Mouse (Mus musculus): ENCODE data around the gene Gm20388. TPM values are rescaled to one million over a fixed set of nuclear protein-coding genes. Genes with fewer than 3 reads are reported as not detected.

Gene Gm20388
- polyA plus RNA-seq, 1 experiment from 2014 or later, result 4.4 TPM

DNA sequence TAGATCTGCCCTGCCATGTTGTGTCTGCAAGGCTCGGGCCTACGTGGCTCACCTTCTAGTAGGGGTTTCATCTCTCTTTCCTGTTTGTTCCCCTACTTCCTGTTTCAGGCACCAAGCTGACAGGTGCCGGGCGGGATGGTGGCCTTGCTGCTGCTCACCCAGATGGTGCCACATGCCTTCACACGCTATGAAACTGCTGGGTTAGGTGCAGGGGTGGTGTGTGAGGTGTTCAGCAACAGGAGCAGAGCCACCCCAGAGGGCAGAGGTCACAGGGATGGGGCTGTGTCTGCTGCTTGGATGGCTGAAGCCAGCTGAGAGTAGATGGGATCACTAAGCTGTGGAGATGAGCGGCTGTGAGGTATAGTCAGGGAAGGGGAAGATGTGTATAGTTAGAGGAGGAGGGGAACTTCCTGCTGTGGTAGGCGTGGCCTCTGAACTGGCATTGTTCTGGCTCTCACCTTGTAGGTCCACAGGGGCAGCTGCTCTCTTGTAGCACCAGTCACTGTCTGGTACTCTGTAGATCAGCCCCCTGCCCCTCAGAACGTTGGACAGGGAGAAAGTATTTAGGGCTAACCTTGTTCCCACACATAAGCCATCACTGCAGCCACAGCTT, 4363.1 kb downstream of the Gm20388 start:
- peaks cover 6% of the 10 kb centered on the region; the same call in 1 of the 2 replicates for H3K36me3 ChIP-seq
- no peaks in the 10 kb centered on the region for H3K27me3 ChIP-seq
- no peaks in the 10 kb centered on the region for H3K9me3 ChIP-seq
- 68% methylated on average over 8 of the region's 8 CpGs for WGBS
- ATAC-seq, result no peak
- peak overlapping the region; percentile 45; the same call in 1 of the 2 replicates for H3K27ac ChIP-seq
- H3K4me3 ChIP-seq (replicated peaks), result no peak overlapping the region
- H3K9ac ChIP-seq (replicated peaks), result no peak overlapping the region
- no peak overlapping the region for H3K4me2 ChIP-seq (replicated peaks)
- peaks cover 61% of the 10 kb centered on the region for H3K4me1 ChIP-seq (replicated peaks)

DNA sequence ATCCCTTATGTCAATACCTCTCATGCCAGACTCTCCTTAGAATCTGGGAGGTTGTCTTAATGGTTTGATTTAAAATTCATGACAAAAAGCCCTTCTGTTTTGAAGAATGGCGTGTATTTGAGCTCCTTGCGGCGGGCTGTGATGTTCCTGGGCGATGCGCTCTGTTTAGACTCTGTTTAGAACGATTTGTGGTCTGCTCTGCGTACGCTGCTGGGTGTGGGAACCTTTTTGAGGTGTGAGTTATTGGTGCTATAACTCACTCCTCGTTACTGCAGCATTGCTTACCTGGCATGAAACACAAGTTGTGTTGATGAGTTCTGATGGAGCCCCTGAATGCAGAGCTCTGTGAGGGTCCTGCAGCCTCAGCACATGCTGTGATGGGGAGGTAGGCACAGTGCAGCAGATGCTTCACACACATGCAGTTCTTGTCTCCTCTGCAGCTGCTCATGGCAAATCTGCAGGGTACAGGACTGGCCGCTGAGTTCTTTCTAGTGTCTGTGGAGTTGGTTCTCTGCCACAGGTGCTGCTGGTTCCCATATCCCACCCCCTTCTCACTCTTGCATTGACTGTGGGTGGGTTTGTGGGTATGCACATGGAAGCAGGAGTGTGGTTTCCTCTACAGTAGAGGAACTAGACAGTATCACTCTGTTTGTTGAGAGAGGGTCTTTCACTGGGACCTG, 4363.9 kb downstream of the Gm20388 start:
- H3K4me1 ChIP-seq (replicated peaks), result peaks cover 67% of the 10 kb centered on the region
- peaks cover 6% of the 10 kb centered on the region; the same call in 1 of the 2 replicates for H3K36me3 ChIP-seq
- no peaks in the 10 kb centered on the region for H3K27me3 ChIP-seq
- H3K9ac ChIP-seq (replicated peaks), result no peak overlapping the region
- H3K4me2 ChIP-seq (replicated peaks), result no peak overlapping the region
- H3K4me3 ChIP-seq (replicated peaks), result no peak overlapping the region
- no peak for ATAC-seq
- H3K27ac ChIP-seq, result 0 out of 2 replicates have a peak overlapping the region, but pooled peaks have one; percentile 45
- H3K9me3 ChIP-seq, result no peaks in the 10 kb centered on the region
- 53% methylated on average over 10 of the region's 10 CpGs for WGBS

GRCm38 (mm10) chr8:124275377-124276071, 4364.9 kb downstream of the Gm20388 start:
- WGBS, result 93% methylated on average over 10 of the region's 10 CpGs
- Histone ChIP-seq H3K36me3 (peaks cover 6% of the 10 kb centered on the region; the same call in 1 of the 2 replicates), H3K4me3 (replicated peaks) (no peak overlapping the region), H3K27me3 (no peaks in the 10 kb centered on the region), H3K4me1 (replicated peaks) (peaks cover 60% of the 10 kb centered on the region), H3K4me2 (replicated peaks) (no peak overlapping the region), H3K27ac (no peak overlapping the region), H3K9ac (replicated peaks) (no peak overlapping the region), H3K9me3 (no peaks in the 10 kb centered on the region)
- ATAC-seq, result no peak

- WGBS, result 73% methylated on average over 24 of the region's 24 CpGs
- H3K36me3 ChIP-seq, result peaks cover 6% of the 10 kb centered on the region; the same call in 1 of the 2 replicates
- peaks cover 79% of the 10 kb centered on the region for H3K4me1 ChIP-seq (replicated peaks)
- ATAC-seq, result no peak
- H3K27me3 ChIP-seq, result no peaks in the 10 kb centered on the region
- H3K4me2 ChIP-seq (replicated peaks), result no peak overlapping the region
- H3K9me3 ChIP-seq, result no peaks in the 10 kb centered on the region
- no peak overlapping the region for H3K4me3 ChIP-seq (replicated peaks)
- H3K9ac ChIP-seq (replicated peaks), result no peak overlapping the region
- peak overlapping the region; percentile 52; the same call in 1 of the 2 replicates for H3K27ac ChIP-seq
Observed at GRCm38 (mm10) chr8:124277951-124278910, 4367.6 kb downstream of the Gm20388 start.

GRCm38 (mm10) chr8:124278956-124279689, 4368.5 kb downstream of the Gm20388 start:
- Histone ChIP-seq H3K9me3 (no peaks in the 10 kb centered on the region), H3K4me3 (replicated peaks) (no peak overlapping the region), H3K4me1 (replicated peaks) (peaks cover 79% of the 10 kb centered on the region), H3K27ac (no peak overlapping the region), H3K9ac (replicated peaks) (no peak overlapping the region), H3K27me3 (no peaks in the 10 kb centered on the region), H3K4me2 (replicated peaks) (no peak overlapping the region), H3K36me3 (peaks cover 6% of the 10 kb centered on the region; the same call in 1 of the 2 replicates)
- WGBS, result 92% methylated on average over 7 of the region's 7 CpGs
- ATAC-seq, result no peak

- Histone ChIP-seq H3K4me1 (replicated peaks) (peaks cover 79% of the 10 kb centered on the region), H3K27ac (no peak overlapping the region), H3K9ac (replicated peaks) (no peak overlapping the region), H3K9me3 (no peaks in the 10 kb centered on the region), H3K4me3 (replicated peaks) (no peak overlapping the region), H3K36me3 (peaks cover 6% of the 10 kb centered on the region; the same call in 1 of the 2 replicates), H3K27me3 (no peaks in the 10 kb centered on the region), H3K4me2 (replicated peaks) (no peak overlapping the region)
- WGBS, result 99% methylated on average over 5 of the region's 5 CpGs
- no peak for ATAC-seq
Observed at GRCm38 (mm10) chr8:124279690-124279985, 4369.0 kb downstream of the Gm20388 start.

DNA sequence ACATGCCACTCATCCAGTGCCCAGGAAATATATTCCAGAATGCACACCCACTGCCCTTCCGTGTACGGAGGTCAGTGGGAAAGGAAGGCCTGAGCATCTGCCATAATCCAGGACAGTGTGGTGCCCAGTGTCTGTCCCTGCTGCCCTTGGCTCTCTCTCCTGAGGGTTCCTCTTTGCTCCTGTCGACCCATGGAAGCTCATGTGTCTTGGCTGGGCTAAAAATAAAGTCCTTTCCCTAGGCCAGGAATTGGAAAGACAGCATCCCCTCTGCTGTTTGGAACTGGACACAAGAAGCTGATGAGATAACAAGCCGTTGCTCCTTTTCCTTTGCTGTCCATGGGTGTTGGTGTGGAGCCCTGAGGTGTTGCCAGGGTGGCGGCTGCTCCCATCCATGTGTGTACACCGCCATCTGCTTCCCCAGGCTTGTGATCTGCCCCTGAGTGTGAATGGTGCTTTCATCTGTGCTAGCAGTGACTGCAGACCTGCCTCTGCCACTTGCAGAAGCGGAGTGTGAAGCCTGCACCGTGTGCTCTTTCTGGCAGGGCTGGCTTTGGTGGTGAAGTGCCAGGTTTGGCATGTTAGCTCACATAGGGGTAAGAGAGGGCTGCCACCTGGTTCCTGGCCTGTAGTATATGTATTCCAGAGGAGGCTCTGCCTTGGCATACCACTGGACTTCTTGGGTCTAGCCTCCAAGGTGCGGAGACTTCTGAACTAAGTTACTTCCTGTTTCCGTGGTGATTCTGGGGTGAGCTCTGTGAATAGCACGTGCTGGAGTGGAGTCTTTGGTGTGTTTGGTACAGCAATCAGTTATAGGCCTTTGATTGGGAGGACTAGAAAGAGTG, 4371.3 kb downstream of the Gm20388 start:
- H3K4me1 ChIP-seq (replicated peaks), result peaks cover 92% of the 10 kb centered on the region
- no peak overlapping the region for H3K9ac ChIP-seq (replicated peaks)
- no peaks in the 10 kb centered on the region for H3K36me3 ChIP-seq
- H3K4me2 ChIP-seq (replicated peaks), result no peak overlapping the region
- H3K4me3 ChIP-seq (replicated peaks), result no peak overlapping the region
- ATAC-seq, result no peak
- no peaks in the 10 kb centered on the region for H3K9me3 ChIP-seq
- no peaks in the 10 kb centered on the region for H3K27me3 ChIP-seq
- 67% methylated on average over 11 of the region's 11 CpGs for WGBS
- H3K27ac ChIP-seq, result peak overlapping the region; percentile 91

DNA sequence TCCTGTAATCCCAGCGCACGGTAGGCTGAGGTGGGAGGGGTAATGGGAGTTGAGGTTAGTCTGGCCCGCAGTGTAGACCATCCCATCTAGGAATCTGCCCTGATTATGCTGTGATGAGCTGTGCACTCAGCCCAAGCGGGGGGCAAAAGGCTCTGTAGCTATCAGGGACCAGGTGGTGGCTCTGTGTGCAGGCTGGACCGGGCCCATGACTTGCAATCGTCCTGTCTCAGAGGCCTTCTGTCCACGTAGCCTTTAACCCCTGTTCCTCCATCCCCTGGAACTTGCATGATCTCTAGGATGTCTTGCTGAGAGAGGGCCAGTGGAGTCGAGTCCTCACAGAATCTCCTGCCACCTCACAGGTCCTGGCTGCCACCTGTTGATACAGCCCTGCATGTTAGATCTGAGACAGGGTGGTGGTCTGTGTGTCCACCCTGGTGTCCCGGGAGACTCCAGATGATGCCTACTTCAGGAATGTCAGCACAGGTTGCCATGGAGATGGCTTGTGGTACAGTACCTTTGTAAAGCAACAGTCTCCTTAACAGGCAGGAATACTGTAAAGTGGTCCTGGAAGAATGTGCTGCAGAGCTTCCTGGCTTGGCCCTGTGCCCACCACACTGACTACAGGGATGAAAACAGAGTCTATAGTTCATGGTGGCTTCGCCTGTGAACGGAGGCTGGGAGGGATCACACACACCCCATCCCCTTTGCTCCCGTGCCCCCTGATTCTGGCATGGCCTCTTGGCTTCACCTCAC, 4372.4 kb downstream of the Gm20388 start:
- Histone ChIP-seq H3K27me3 (no peaks in the 10 kb centered on the region), H3K4me1 (replicated peaks) (peaks cover 88% of the 10 kb centered on the region), H3K4me2 (replicated peaks) (no peak overlapping the region), H3K9me3 (no peaks in the 10 kb centered on the region), H3K9ac (replicated peaks) (peak overlapping the region; percentile 40), H3K36me3 (no peaks in the 10 kb centered on the region), H3K27ac (peak overlapping the region; percentile 91), H3K4me3 (replicated peaks) (no peak overlapping the region)
- 65% methylated on average over 12 of the region's 12 CpGs for WGBS
- ATAC-seq, result no peak

DNA sequence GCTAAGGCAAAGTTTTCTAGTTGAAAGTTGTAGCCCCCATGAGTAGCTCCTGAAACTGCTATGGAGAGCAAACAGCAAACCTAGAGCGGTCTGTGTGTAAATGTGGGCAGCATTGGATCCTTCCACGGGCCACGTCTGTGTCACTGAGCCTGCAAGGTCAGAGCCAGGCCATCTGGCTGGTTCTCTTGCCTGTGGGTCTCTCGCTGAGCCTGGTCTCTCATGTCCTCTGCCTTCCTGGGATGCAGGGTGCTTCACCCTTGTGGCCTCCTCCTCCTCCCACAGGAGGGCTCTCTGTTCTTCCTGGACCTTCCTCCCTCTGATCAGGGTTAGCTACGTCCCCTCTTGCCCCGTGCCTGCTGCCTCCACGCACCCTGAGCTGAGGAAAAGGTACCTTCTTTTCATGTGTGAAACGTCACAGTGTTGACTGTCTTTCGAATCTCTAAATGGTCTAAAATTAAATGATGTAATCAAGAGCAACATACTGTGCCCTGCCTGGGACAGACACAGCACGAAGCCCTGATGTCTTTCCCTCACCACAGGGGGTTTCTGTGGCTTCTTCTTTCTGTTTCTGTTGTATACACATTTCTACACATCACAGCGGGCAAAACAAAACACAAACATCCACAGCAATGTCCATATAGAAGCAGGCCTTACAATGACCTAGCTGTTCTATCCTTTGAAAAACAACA, 4373.1 kb downstream of the Gm20388 start:
- Histone ChIP-seq H3K4me2 (replicated peaks) (peak overlapping the region; percentile 19; the same call in 1 of the 2 replicates), H3K36me3 (no peaks in the 10 kb centered on the region), H3K4me3 (replicated peaks) (no peak overlapping the region), H3K9me3 (no peaks in the 10 kb centered on the region), H3K9ac (replicated peaks) (peak overlapping the region; percentile 40; the same call in 1 of the 2 replicates), H3K27ac (peak overlapping the region; percentile 91), H3K27me3 (no peaks in the 10 kb centered on the region), H3K4me1 (replicated peaks) (peaks cover 82% of the 10 kb centered on the region)
- 22% methylated on average over 11 of the region's 11 CpGs for WGBS
- peak; percentile 2; the same call in 1 of the 2 replicates for ATAC-seq

Data from midbrain, embryonic 13.5 days (tissue).